Mouse (Mus musculus) lung, postnatal 10 days (tissue): ENCODE results near the gene Ston2.
A peak's percentile ranks its signal among the peaks of the same experiment; 100 is the strongest.
"Not testable (repeated sequence)": the region's sequence is repeated elsewhere in the genome, so short reads cannot be mapped to it uniquely, and the experiment has no call there.

Experiments
- DNase-seq: peaks from one replicate; pipeline ENCODE4 v3.0.0; 2021

Ston2 gene

DNA sequence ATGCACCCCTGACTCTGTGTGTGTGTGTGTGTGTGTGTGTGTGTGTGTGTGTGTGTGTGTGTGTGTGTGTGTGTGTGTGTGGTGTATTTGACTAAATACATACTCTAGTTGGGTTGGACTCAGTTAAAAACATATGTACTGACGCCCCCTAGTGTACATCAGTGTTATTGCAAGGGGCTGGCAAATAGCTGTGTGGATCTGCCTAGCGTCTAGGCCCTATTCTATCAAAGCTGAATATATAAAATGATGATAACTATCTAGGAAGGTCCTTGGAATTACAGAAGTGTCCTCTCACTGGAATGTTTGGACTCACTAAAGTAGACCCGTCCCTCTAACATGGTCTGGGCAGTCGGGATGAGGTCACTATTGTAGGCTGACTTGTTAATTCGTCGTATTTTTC, 1.6 kb upstream of the Ston2 start:
- DNase-seq, result peak; percentile 79

DNA sequence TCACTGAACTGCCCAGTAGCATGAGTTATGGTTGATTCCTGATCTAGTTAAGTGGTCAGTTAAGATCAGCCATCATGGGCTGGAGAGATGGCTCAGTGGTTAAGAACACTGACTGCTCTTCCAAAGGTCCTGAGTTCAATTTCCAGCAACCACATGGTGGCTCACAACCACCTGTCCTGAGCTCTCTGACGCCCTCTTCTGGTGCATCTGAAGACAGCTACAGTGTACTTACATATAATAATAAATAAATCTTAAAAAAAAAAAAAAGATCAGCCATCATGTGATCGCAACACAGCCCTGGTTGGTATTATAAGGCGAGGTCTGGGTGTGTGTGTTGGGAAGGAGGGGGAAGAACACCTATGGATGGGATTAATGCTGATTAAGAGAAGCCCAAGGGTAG, 259 bp upstream of the Ston2 start:
- not testable (repeated sequence) for DNase-seq

GRCm38 (mm10) chr12:91786355-91786754, 1.8 kb downstream of the Ston2 start:
- peak; percentile 67 for DNase-seq

GRCm38 (mm10) chr12:91781432-91781831, 6.8 kb downstream of the Ston2 start:
- DNase-seq, result no peak

GRCm38 (mm10) chr12:91780531-91780930, 7.7 kb downstream of the Ston2 start:
- DNase-seq, result no peak

DNA sequence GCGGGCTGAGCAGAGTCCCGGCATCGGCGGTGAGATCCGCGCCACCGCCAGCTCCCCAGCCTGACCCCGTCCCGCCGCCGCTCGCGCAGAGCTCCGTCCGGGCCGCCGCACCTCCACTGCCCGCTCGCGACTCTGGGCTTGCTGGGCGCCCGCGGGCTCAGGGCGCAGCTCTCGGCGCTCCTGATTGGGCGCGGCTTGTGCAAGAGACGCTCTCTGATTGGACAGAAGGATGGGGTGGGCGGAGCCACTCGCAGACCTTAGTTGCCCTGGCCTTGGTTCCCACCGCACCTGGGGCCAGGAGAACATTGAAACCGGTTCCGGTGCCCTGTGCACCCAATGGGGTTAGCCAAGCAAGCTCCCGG, 9.2 kb downstream of the Ston2 start:
- DNase-seq, result peak; percentile 81

- DNase-seq, result peak; percentile 56
Observed at GRCm38 (mm10) chr12:91778211-91779003, 9.8 kb downstream of the Ston2 start.

GRCm38 (mm10) chr12:91776342-91776741, 11.8 kb downstream of the Ston2 start:
- peak; percentile 52 for DNase-seq

DNA sequence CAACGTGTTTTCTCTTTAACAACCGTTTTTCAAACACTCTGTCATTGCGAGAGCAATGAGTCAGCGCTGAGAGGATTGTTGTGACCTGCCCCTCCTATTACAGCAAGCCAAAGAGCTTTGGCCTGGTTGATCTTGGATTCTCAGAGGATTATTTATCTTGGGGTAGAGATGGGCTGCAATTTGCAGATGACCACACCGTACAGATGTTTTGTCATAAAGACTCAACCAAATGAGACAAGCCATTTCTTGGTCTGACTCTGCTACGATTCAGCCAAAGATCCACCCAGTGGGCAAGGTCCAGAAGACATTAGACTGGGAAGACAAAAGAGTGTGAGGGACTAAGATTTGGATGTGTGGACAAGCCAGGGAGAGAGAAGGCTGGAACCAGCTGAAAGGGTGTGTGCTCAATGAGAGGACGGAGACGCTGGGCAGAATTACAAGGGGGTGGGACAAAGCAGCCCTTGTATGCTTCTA, 13.3 kb downstream of the Ston2 start:
- DNase-seq, result no peak

DNA sequence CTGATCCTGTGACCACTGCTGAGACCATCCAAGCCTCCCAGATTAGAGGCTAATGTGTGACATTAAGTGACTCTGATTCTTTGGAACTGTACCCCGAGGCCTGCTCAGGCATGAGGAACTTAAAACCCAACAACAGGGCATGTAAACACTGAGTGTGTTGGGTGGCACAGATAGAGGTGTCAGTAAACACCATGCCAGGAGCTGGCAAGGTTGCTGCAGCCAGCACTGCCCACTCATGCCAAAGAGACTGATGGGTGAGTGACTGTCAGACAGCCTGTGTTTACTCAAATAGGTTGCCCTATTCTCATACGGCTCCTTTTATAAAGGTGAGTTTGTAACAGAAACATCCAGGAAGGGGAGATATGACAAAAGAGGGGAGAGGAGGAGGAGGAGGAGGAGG, 19.3 kb downstream of the Ston2 start:
- no peak for DNase-seq

DNA sequence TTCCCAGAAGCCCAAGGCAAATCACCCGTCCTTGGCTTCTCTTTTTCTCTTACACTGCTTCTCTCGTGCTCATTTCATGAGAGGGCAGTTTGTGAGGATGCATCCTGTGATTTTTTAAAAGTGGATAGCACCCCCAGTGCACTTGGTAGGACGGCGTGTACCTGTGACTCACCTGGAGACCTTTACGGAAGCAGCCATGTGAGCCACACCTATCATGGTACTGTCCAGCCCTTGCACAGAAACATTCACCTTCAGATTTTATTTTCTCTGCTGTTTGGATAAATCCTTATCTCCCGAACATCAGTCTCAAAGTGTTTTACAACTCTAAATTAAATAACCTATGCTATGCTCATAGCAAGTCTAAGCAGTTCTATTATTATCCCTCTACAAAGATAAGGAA, 20.0 kb downstream of the Ston2 start:
- no peak for DNase-seq

- peak; percentile 76 for DNase-seq
Observed at GRCm38 (mm10) chr12:91766338-91767107, 21.7 kb downstream of the Ston2 start.

GRCm38 (mm10) chr12:91765504-91765903, 22.7 kb downstream of the Ston2 start:
- DNase-seq, result peak; percentile 16

- peak; percentile 65 for DNase-seq
Observed at GRCm38 (mm10) chr12:91765054-91765453, 23.1 kb downstream of the Ston2 start.

- no peak for DNase-seq
Observed at GRCm38 (mm10) chr12:91764471-91764870, 23.7 kb downstream of the Ston2 start.

GRCm38 (mm10) chr12:91759836-91760235, 28.4 kb downstream of the Ston2 start:
- no peak for DNase-seq

GRCm38 (mm10) chr12:91757854-91758562, 30.2 kb downstream of the Ston2 start:
- DNase-seq, result no peak

- no peak for DNase-seq
Observed at GRCm38 (mm10) chr12:91756562-91757166, 31.5 kb downstream of the Ston2 start.

DNA sequence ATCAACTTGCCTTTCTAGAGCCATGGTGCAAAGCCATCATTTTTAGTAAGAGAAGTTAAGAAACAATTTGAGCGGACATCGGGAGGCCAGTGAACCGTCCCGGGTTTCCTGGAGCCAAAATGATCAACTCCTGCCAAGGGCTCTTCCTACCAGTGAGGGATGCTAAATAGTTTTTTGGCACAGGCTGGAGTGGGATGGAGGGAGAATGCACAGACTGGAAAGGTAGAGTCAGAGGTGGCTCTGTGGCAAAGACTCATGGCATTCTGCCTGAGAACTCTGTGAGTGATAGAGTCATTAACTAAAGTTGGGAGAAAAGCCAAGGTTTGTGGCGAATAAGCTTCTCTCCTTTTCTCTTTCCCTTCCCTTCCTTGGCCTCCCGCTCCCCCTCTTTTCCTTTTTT, 33.6 kb downstream of the Ston2 start:
- no peak for DNase-seq

GRCm38 (mm10) chr12:91752711-91753110, 35.5 kb downstream of the Ston2 start:
- DNase-seq, result no peak

DNA sequence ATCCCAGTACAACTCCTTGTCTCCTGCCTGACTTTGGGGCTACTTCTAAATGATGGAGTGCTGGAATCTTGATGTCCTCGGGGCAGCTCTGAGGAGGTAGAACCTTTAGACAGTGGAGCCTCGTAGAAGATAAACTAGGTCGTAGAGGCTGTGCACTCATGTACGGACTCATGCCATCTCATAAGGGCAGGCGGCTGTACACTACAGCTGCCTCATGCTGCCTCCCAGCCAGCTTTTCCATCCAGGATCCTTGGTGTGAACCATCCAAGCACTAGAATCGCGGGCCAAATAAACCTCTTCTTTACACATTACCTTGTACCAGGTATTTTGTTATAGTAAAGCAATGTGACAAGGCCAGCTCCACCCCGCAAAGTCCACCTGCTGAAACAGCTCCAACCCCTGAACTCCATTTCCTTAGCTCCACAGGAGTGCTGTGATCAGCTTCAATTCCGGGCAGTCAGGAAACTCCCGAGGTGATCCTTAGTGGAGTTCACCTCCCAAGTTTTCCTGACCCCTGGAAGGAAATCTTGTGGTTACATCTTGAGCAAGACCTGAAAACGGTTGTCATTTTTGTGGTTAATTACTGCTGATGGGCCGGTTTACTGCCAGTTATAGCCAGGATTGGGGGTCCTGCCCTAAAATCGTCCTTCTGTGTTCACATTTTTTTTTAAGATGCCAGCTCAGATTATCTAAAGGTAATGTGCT, 36.1 kb downstream of the Ston2 start:
- DNase-seq, result no peak

GRCm38 (mm10) chr12:91749543-91750184, 38.5 kb downstream of the Ston2 start:
- DNase-seq, result no peak
